16 mouse cellular contexts compared by ENCODE assay signal in the genomic region with DNA sequence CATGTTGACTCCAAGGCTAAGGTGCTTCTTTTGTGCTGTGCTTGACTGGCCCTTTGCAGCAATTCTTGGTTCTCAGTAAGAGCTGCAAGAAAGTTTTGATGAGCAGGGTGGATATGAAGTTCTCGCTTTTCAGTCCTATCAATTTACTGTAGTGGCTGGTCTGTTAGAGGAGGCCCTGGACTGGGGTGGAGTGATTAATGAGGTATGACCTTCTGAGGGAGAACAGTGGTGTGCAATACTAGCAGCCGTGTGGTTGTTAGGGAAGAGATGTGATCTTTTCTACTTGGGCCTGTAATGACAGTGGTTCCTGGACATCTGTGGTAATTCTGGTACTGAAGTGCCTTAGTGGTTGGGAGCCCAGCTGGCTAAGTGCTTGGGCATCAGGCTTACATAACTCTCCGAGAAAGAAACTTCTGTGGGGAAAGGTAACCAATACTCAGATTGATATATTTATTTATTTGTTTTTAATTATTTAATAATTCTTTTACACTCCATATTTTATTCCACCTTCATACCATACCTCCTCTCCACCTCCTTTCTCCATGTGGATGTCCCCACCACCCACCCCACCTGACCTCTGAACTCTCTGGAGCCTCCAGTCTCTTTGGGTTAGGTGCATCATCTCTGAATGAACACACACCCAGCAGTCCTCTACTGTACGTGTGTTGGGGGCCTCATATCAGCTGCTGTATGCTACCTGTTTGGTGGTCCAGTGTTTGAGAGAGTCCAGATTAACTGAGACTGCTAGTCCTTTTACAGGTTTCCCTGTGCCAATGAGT.
"Had no signal": no experiment of that assay in that cellular context is flagged by ENCODE, and none has a peak within 500 bp of the region (broad histone marks: within the 10 kb centered on the region; RNA-seq: fewer than 3 reads in every experiment).

No protein-coding gene starts in this region.

- H3K9ac ChIP-seq: liver, embryonic 13.5 days; midbrain, embryonic 12.5 days; midbrain, embryonic 15.5 days; neural tube, embryonic 12.5 days; neural tube, embryonic 15.5 days had no signal

- H3K4me1 ChIP-seq: liver, embryonic 13.5 days; midbrain, embryonic 12.5 days; midbrain, embryonic 15.5 days; neural tube, embryonic 12.5 days; neural tube, embryonic 15.5 days had no signal

- H3K27ac ChIP-seq: left cerebral cortex, adult 2 months; liver, embryonic 13.5 days; midbrain, embryonic 12.5 days; midbrain, embryonic 15.5 days; neural tube, embryonic 12.5 days; neural tube, embryonic 15.5 days; stomach, postnatal 0 days had no signal

- ATAC-seq: midbrain, embryonic 15.5 days had no signal

- H3K4me3 ChIP-seq: left cerebral cortex, adult 2 months; liver, embryonic 13.5 days; midbrain, embryonic 12.5 days; midbrain, embryonic 15.5 days; neural tube, embryonic 12.5 days; neural tube, embryonic 15.5 days had no signal

- H3K27me3 ChIP-seq: liver, embryonic 13.5 days; midbrain, embryonic 12.5 days; midbrain, embryonic 15.5 days; neural tube, embryonic 12.5 days; neural tube, embryonic 15.5 days had no signal

- H3K36me3 ChIP-seq: liver, embryonic 13.5 days; midbrain, embryonic 12.5 days; midbrain, embryonic 15.5 days; neural tube, embryonic 12.5 days had no signal

- DNase-seq: kidney, adult 8-10 months; kidney, postnatal 14 days; layer of hippocampus, postnatal 36 days; liver, embryonic 13.5 days; right cerebral cortex, adult 18-20 months; right cerebral cortex, postnatal 14 days; right cerebral cortex, postnatal 4 days; thymus, adult 2 months; thymus, postnatal 14 days; thymus, postnatal 4 days had no signal

- H3K4me2 ChIP-seq: liver, embryonic 13.5 days; midbrain, embryonic 12.5 days; midbrain, embryonic 15.5 days; neural tube, embryonic 12.5 days; neural tube, embryonic 15.5 days had no signal

- H3K9me3 ChIP-seq: liver, embryonic 13.5 days; midbrain, embryonic 12.5 days; midbrain, embryonic 15.5 days; neural tube, embryonic 12.5 days; neural tube, embryonic 15.5 days had no signal
